Mouse (Mus musculus) thymus, adult 2 months (tissue): ENCODE data around the gene 4930486L24Rik. TPM values are rescaled to one million over a fixed set of nuclear protein-coding genes. Genes with fewer than 3 reads are reported as not detected.
A peak's percentile ranks its signal among the peaks of the same experiment; 100 is the strongest.
"Not testable (repeated sequence)": the region's sequence is repeated elsewhere in the genome, so short reads cannot be mapped to it uniquely, and the experiment has no call there.

ENCODE experiments used
- DNase-seq: peaks from one replicate; pipeline ENCODE4 v3.0.0; 2021
- H3K27ac ChIP-seq: fragments of 200-500 bp; 2 replicates; pipeline ENCODE4 v1.5.1; 2012; ENCODE audit warnings: low read length, control low read depth; ENCODE audit not compliant: control insufficient read depth, insufficient read depth
- H3K27me3 ChIP-seq: fragments of 200-500 bp; 2 replicates; pipeline ENCODE4 v1.6.1; 2012; ENCODE audit warnings: mild to moderate bottlenecking, low read length, moderate library complexity, mixed read lengths; ENCODE audit not compliant: control insufficient read depth, insufficient read depth
- H3K36me3 ChIP-seq: fragments of 200-500 bp; 2 replicates; pipeline ENCODE4 v1.6.1; 2012; ENCODE audit warnings: mild to moderate bottlenecking, low read length, moderate library complexity; ENCODE audit not compliant: control insufficient read depth, insufficient read depth
- H3K4me1 ChIP-seq: fragments of 200-500 bp; replicated peaks from 2 replicates; pipeline ENCODE4 v1.6.1; 2012; ENCODE audit warnings: low read length; ENCODE audit not compliant: control insufficient read depth, insufficient read depth
- H3K4me3 ChIP-seq: fragments of 200-500 bp; 2 replicates; pipeline ENCODE4 v1.5.1; 2012; ENCODE audit warnings: mild to moderate bottlenecking, low read length, control low read depth, moderate library complexity; ENCODE audit not compliant: control insufficient read depth, insufficient read depth
- CTCF ChIP-seq: fragments of 200-500 bp; IDR thresholded peaks from 2 replicates; pipeline ENCODE4 v1.5.1; 2012; ENCODE audit warnings: mild to moderate bottlenecking, control low read depth, low read length, moderate library complexity, borderline replicate concordance; ENCODE audit not compliant: control insufficient read depth, poor library complexity, insufficient read depth; ENCODE audit errors: extremely low read depth
- POLR2A ChIP-seq: fragments of 200-500 bp; IDR thresholded peaks from 2 replicates; pipeline ENCODE4 v1.6.1; 2012; ENCODE audit warnings: mild to moderate bottlenecking, low read length, control low read depth, moderate library complexity; ENCODE audit not compliant: control insufficient read depth, poor library complexity, insufficient read depth; ENCODE audit errors: extremely low read depth
- WGBS: fragments of 180-500 bp; shearing (Covaris S2); methylation state at CpG from one replicate; pipeline ENCODE4 v1.1.7; 2018; 5-methylcytosine and 5-hydroxymethylcytosine counted together
- polyA plus RNA-seq: library from polyadenylated mRNA; depleted of rRNA; stranded (reverse); fragments of >200 nt; gene quantifications from 2 replicates; pipeline ENCODE4 v1.2.3, GENCODE M21; 2012; rRNA removed

4930486L24Rik gene
- polyA plus RNA-seq: 0.19 TPM in 1 of 2 replicates, not detected in the other

GRCm38 (mm10) chr13:60864281-60864680 lies at the start of gene 4930486L24Rik:
4930486L24Rik (minus strand) TSS chr13:60864475.
- TF ChIP-seq POLR2A (no peak), CTCF (no peak)
- Histone ChIP-seq H3K4me3 (no peak within 1 kb of the TSS), H3K36me3 (no peaks in the 10 kb centered on the region), H3K27me3 (no peaks in the 10 kb centered on the region), H3K4me1 (no peaks in the 10 kb centered on the region), H3K27ac (no peak within 1 kb of the TSS)
- DNase-seq: no peak
- WGBS: 69% methylated on average over 1 of the region's 1 CpGs

DNA sequence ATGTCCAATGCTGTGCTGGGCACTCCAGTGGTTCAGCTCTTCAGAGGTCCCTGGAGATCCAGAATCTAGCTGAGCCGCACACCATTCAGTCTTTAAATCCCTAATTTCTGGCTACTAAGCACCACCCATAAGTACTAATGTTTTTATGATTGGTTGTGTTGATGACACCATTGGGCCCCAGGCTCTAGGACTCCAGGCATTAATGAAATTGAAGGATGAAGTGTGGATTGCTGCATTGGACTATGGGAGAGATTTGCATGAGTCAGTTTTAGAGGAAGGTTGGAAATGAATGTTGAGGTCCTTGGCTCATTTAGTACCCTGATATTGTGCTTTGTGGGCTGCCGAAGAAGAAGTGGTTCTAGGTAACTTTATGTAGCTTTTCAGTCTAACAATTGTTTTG lies 40.5 kb upstream of the 4930486L24Rik start, which contains the start of gene Tpbpb:
TSS of gene Tpbpb (minus strand) at position 101 of the 400 bp plus-strand sequence.
- H3K36me3 ChIP-seq, DNase-seq: not testable (repeated sequence)
- WGBS: 63% methylated on average over 2 of the region's 2 CpGs

GRCm38 (mm10) chr13:60897328-60897727 lies 33.1 kb upstream of the 4930486L24Rik start, which contains the start of gene Ctla2b:
Ctla2b (minus strand) TSS chr13:60897447.
- peak within 1 kb of the TSS; percentile 49; the same call in 1 of the 2 replicates for H3K27ac ChIP-seq
- DNase-seq: peak; percentile 3
- no peak for TF ChIP-seq POLR2A
- no peak for TF ChIP-seq CTCF
- 0 out of 2 replicates have a peak, but pooled peaks cover 2% of the 10 kb centered on the region for H3K4me1 ChIP-seq
- 13% methylated on average over 3 of the region's 3 CpGs for WGBS
- H3K4me3 ChIP-seq: no peak within 1 kb of the TSS
- H3K36me3 ChIP-seq: no peaks in the 10 kb centered on the region
- no peaks in the 10 kb centered on the region for H3K27me3 ChIP-seq

More for the DNA sequence above, 40.5 kb upstream of the 4930486L24Rik start, which contains the start of gene Tpbpb:
- H3K4me3 ChIP-seq, H3K27me3 ChIP-seq, H3K4me1 ChIP-seq, H3K27ac ChIP-seq: not testable (repeated sequence)

DNA sequence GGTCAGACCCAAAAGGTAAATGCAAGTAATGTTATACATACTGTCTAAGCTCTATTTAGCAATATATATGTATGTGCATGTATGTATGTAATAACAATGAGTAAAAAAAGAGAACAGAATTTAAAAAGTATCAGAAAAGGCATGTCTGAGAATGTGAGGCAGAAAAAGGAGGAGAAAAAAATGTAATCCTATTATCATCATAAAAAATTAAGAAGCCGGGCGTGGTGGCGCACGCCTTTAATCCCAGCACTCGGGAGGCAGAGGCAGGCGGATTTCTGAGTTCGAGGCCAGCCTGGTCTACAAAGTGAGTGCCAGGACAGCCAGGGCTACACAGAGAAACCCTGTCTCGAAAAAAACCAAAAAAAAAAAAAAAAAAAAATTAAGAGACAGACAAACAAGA lies 32.5 kb upstream of the 4930486L24Rik start, which contains the start of gene Gm49392:
TSS of gene Gm49392 (minus strand) at position 101 of the 400 bp plus-strand sequence.
- WGBS: 83% methylated on average over 8 of the region's 8 CpGs

GRCm38 (mm10) chr13:60895406-60896160 lies 31.3 kb upstream of the 4930486L24Rik start:
- no peaks in the 10 kb centered on the region for H3K36me3 ChIP-seq
- H3K27ac ChIP-seq: no peak overlapping the region
- no peak overlapping the region for H3K4me3 ChIP-seq
- TF ChIP-seq POLR2A (no peak), CTCF (no peak)
- no peak for DNase-seq
- no peaks in the 10 kb centered on the region for H3K27me3 ChIP-seq
- 0 out of 2 replicates have a peak, but pooled peaks cover 2% of the 10 kb centered on the region for H3K4me1 ChIP-seq

More for the DNA sequence above, 32.5 kb upstream of the 4930486L24Rik start, which contains the start of gene Gm49392:
- not testable (repeated sequence) for H3K4me1 ChIP-seq, H3K4me3 ChIP-seq, H3K27me3 ChIP-seq, H3K36me3 ChIP-seq, DNase-seq
- peak within 1 kb of the TSS; percentile 49; the same call in 1 of the 2 replicates for H3K27ac ChIP-seq

- 0 out of 2 replicates have a peak, but pooled peaks cover 2% of the 10 kb centered on the region for H3K4me1 ChIP-seq
- TF ChIP-seq CTCF (no peak), POLR2A (no peak)
- no peak for DNase-seq
- no peaks in the 10 kb centered on the region for H3K27me3 ChIP-seq
- H3K27ac ChIP-seq: no peak overlapping the region
- 94% methylated on average over 1 of the region's 1 CpGs for WGBS
- no peaks in the 10 kb centered on the region for H3K36me3 ChIP-seq
- H3K4me3 ChIP-seq: no peak overlapping the region
These were observed 28.0 kb upstream of the 4930486L24Rik start for GRCm38 (mm10) chr13:60892301-60892700.
